Mouse (Mus musculus) heart, embryonic 11.5 days (tissue): ENCODE data around the gene Grid1. TPM values are rescaled to one million over a fixed set of nuclear protein-coding genes. Genes with fewer than 3 reads are reported as not detected.

Experiments
- ATAC-seq: fragments of 200-750 bp; cut with Nextera tagmentation; replicated peaks from 2 replicates; pipeline ENCODE4 v1.8.0; 2017; ENCODE audit warnings: moderate library complexity; ENCODE audit not compliant: insufficient number of reproducible peaks, low FRiP score, low TSS enrichment
- H3K27ac ChIP-seq: fragments of 300-500 bp; sonication (generic); 2 replicates; pipeline ENCODE4 v1.5.1; 2014; ENCODE audit warnings: mild to moderate bottlenecking, low read depth, low read length
- H3K27me3 ChIP-seq: fragments of 300-500 bp; sonication (generic); 2 replicates; pipeline ENCODE4 v1.6.1; 2014; ENCODE audit warnings: mild to moderate bottlenecking, low read length, mixed read lengths; ENCODE audit not compliant: control insufficient read depth, insufficient read depth
- H3K36me3 ChIP-seq: fragments of 300-500 bp; sonication (generic); 2 replicates; pipeline ENCODE4 v1.6.1; 2014; ENCODE audit warnings: mild to moderate bottlenecking, low read length, moderate library complexity, mixed read lengths; ENCODE audit not compliant: control insufficient read depth, insufficient read depth
- H3K4me1 ChIP-seq: fragments of 300-500 bp; sonication (generic); 2 replicates; pipeline ENCODE4 v1.6.1; 2014; ENCODE audit warnings: low read length; ENCODE audit not compliant: control insufficient read depth, insufficient read depth
- H3K4me2 ChIP-seq: fragments of 300-500 bp; sonication (generic); 2 replicates; pipeline ENCODE4 v1.6.1; 2014; ENCODE audit warnings: mild to moderate bottlenecking, moderate library complexity
- H3K4me3 ChIP-seq: fragments of 300-500 bp; sonication (generic); 2 replicates; pipeline ENCODE4 v1.5.1; 2014; ENCODE audit warnings: low read depth, low read length
- H3K9ac ChIP-seq: fragments of 300-500 bp; sonication (generic); 2 replicates; pipeline ENCODE4 v1.6.1; 2014; ENCODE audit warnings: mild to moderate bottlenecking, low read depth, low read length, moderate library complexity
- H3K9me3 ChIP-seq: fragments of 300-500 bp; sonication (generic); replicated peaks from 2 replicates; pipeline ENCODE4 v1.6.1; 2016; ENCODE audit warnings: low read length; ENCODE audit not compliant: control insufficient read depth
- WGBS: fragments of 180-500 bp; shearing (Covaris S2); extraction: QIAGEN DNeasy Blood & Tissue Kit; methylation state at CpG from one replicate; pipeline ENCODE4 v1.1.7; 2014; ENCODE audit not compliant: insufficient replicate concordance; 5-methylcytosine and 5-hydroxymethylcytosine counted together
- polyA plus RNA-seq: library from polyadenylated mRNA; unstranded; fragments of >200 nt; fragmentation: Nextera tagmentation; extraction: Ambion mirVana; gene quantifications from 2 replicates; pipeline ENCODE4 v1.2.1, GENCODE M21; 2014

Grid1 gene
- polyA plus RNA-seq, 1 experiment from 2014 or later: 0.57 TPM

- ATAC-seq: no peak
- Histone ChIP-seq H3K36me3 (no peaks in the 10 kb centered on the region), H3K9ac (no peak overlapping the region), H3K4me1 (no peaks in the 10 kb centered on the region), H3K4me2 (no peak overlapping the region), H3K27ac (no peak overlapping the region), H3K27me3 (no peaks in the 10 kb centered on the region), H3K9me3 (no peaks in the 10 kb centered on the region), H3K4me3 (no peak overlapping the region)
- WGBS: 68% methylated on average over 6 of the region's 6 CpGs
Observed at GRCm38 (mm10) chr14:35209444-35209843, 389.5 kb downstream of the Grid1 start.

GRCm38 (mm10) chr14:35219021-35219420 lies 399.1 kb downstream of the Grid1 start:
- no peaks in the 10 kb centered on the region for H3K27me3 ChIP-seq
- H3K4me2 ChIP-seq: no peak overlapping the region
- no peaks in the 10 kb centered on the region for H3K9me3 ChIP-seq
- H3K27ac ChIP-seq: no peak overlapping the region
- 84% methylated on average over 4 of the region's 4 CpGs for WGBS
- no peak overlapping the region for H3K4me3 ChIP-seq
- no peaks in the 10 kb centered on the region for H3K36me3 ChIP-seq
- no peak for ATAC-seq
- H3K9ac ChIP-seq: no peak overlapping the region
- no peaks in the 10 kb centered on the region for H3K4me1 ChIP-seq

DNA sequence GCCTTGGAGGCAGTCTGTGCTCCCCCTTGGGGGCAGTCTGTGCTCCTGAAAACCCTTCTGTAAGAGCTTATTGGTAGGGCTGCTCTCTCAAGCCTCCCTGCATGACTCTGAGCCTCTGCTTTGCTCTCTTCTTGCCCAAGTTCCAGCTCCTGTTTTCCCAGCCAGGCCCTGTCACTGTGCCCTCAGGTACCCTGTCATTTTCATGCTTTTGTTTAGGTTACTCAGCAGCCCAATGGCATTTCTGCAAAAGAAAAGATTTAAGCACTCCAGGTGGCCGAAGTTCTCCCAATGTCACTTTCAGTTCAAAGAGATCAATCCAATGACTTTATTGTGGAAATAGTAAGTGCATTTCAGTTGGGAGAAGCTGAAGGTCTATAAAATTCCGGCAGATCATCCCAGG lies 402.3 kb downstream of the Grid1 start:
- Histone ChIP-seq H3K27ac (no peak overlapping the region), H3K9me3 (no peaks in the 10 kb centered on the region), H3K4me3 (no peak overlapping the region), H3K27me3 (no peaks in the 10 kb centered on the region), H3K36me3 (no peaks in the 10 kb centered on the region), H3K9ac (no peak overlapping the region), H3K4me1 (no peaks in the 10 kb centered on the region), H3K4me2 (no peak overlapping the region)
- 74% methylated on average over 2 of the region's 2 CpGs for WGBS
- no peak for ATAC-seq

- ATAC-seq: no peak
- no peaks in the 10 kb centered on the region for H3K9me3 ChIP-seq
- H3K4me3 ChIP-seq: no peak overlapping the region
- no peak overlapping the region for H3K9ac ChIP-seq
- no peaks in the 10 kb centered on the region for H3K4me1 ChIP-seq
- no peak overlapping the region for H3K27ac ChIP-seq
- H3K27me3 ChIP-seq: no peaks in the 10 kb centered on the region
- H3K36me3 ChIP-seq: no peaks in the 10 kb centered on the region
- WGBS: 80% methylated on average over 5 of the region's 5 CpGs
- no peak overlapping the region for H3K4me2 ChIP-seq
Observed at GRCm38 (mm10) chr14:35227581-35227980, 407.7 kb downstream of the Grid1 start.

DNA sequence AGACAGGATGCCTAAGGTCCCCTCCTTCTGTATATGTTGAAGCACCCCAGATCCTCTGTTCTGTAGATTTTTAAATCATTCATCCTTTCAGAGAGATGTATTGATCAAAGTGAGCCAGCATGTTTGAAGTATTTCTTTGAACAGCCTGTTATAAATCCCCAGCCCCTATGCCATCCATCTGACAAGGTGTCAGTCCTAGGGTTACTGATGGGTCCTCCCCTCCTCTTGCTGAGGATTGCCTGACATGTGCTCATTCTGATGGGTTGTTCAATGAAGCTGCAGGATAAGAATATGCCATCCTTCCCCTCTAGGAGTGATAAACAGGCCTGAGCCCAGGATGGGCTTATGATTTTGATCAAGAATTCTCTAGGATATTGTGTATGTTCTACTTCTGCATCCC lies 411.5 kb downstream of the Grid1 start:
- Histone ChIP-seq H3K27me3 (no peaks in the 10 kb centered on the region), H3K36me3 (no peaks in the 10 kb centered on the region), H3K4me1 (no peaks in the 10 kb centered on the region), H3K27ac (no peak overlapping the region), H3K9ac (no peak overlapping the region), H3K9me3 (no peaks in the 10 kb centered on the region), H3K4me3 (no peak overlapping the region), H3K4me2 (no peak overlapping the region)
- ATAC-seq: no peak

DNA sequence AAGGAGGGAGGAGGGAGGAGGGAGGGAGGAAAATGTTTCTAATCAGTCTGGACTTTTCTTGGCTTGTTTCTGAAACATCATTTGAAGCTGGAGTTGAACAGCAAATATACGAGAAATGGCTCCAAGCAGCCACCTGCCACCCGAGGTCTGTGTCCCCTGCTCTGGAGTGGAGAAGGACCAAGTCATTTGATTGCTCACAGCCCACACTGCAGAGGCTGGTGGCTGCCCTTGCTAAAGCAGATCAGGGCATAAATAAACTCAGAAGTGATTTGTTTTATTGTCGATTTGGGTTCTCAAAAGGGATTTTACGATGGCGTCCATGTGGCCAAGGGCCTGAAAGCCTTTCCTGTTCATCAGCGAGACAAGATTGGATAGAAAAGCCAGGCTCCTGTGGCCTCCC lies 423.0 kb downstream of the Grid1 start:
- Histone ChIP-seq H3K4me2 (no peak overlapping the region), H3K27ac (no peak overlapping the region), H3K4me3 (no peak overlapping the region), H3K27me3 (no peaks in the 10 kb centered on the region), H3K9ac (no peak overlapping the region), H3K36me3 (no peaks in the 10 kb centered on the region), H3K9me3 (no peaks in the 10 kb centered on the region), H3K4me1 (no peaks in the 10 kb centered on the region)
- 90% methylated on average over 6 of the region's 6 CpGs for WGBS
- ATAC-seq: no peak

GRCm38 (mm10) chr14:35244776-35245548 lies 425.1 kb downstream of the Grid1 start:
- no peak for ATAC-seq
- Histone ChIP-seq H3K4me1 (no peaks in the 10 kb centered on the region), H3K9ac (no peak overlapping the region), H3K9me3 (no peaks in the 10 kb centered on the region), H3K27me3 (no peaks in the 10 kb centered on the region), H3K27ac (no peak overlapping the region), H3K4me3 (no peak overlapping the region), H3K36me3 (no peaks in the 10 kb centered on the region), H3K4me2 (no peak overlapping the region)
- 78% methylated on average over 7 of the region's 7 CpGs for WGBS

DNA sequence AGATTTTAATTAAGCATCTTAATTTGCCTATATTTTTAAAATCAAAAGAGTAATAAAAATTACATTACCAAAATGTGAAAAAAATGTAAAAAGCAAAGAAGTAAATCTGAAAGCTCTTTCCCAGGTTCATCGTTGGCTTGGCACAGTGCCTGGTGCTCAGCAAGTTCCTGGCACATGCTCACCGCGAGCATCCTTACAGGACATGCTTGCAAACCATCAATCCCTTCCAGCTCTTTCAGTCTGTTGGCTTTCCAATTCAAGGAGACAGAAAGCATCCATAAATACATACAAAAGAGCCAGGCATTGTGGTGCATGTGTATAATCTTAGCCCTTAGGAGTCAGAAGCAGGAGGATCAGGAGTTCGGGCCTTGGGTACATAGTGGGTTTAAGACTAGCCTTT lies 430.5 kb downstream of the Grid1 start:
- WGBS: 85% methylated on average over 4 of the region's 4 CpGs
- Histone ChIP-seq H3K9ac (no peak overlapping the region), H3K4me1 (no peaks in the 10 kb centered on the region), H3K9me3 (no peaks in the 10 kb centered on the region), H3K4me3 (no peak overlapping the region), H3K4me2 (no peak overlapping the region), H3K27ac (no peak overlapping the region), H3K36me3 (no peaks in the 10 kb centered on the region), H3K27me3 (no peaks in the 10 kb centered on the region)
- ATAC-seq: no peak

GRCm38 (mm10) chr14:35254477-35254876 lies 434.6 kb downstream of the Grid1 start:
- H3K9me3 ChIP-seq: no peaks in the 10 kb centered on the region
- H3K4me3 ChIP-seq: no peak overlapping the region
- H3K4me1 ChIP-seq: no peaks in the 10 kb centered on the region
- no peak overlapping the region for H3K27ac ChIP-seq
- H3K36me3 ChIP-seq: no peaks in the 10 kb centered on the region
- no peak overlapping the region for H3K9ac ChIP-seq
- H3K4me2 ChIP-seq: no peak overlapping the region
- no peak for ATAC-seq
- 59% methylated on average over 2 of the region's 2 CpGs for WGBS
- no peaks in the 10 kb centered on the region for H3K27me3 ChIP-seq
